Mouse (Mus musculus) limb, embryonic 13.5 days (tissue): Measurements from ENCODE around the gene Pelo. TPM values are rescaled to one million over a fixed set of nuclear protein-coding genes. Genes with fewer than 3 reads are reported as not detected.

Source experiments
- ATAC-seq: fragments of 200-750 bp; cut with Nextera tagmentation; 2 replicates; pipeline ENCODE4 v1.8.0; 2017; ENCODE audit warnings: low read depth, moderate number of reproducible peaks, moderate TSS enrichment; ENCODE audit not compliant: low FRiP score
- H3K27ac ChIP-seq: fragments of 300-500 bp; sonication (generic); 2 replicates; pipeline ENCODE4 v1.5.1; 2015; ENCODE audit warnings: inconsistent platforms, mild to moderate bottlenecking, moderate library complexity
- H3K27me3 ChIP-seq: fragments of 300-500 bp; sonication (generic); 2 replicates; pipeline ENCODE4 v1.6.1; 2015; ENCODE audit warnings: mild to moderate bottlenecking, inconsistent platforms
- H3K36me3 ChIP-seq: fragments of 300-500 bp; sonication (generic); 2 replicates; pipeline ENCODE4 v1.6.1; 2015; ENCODE audit warnings: inconsistent platforms, mild to moderate bottlenecking, moderate library complexity
- H3K4me1 ChIP-seq: fragments of 300-500 bp; sonication (generic); 2 replicates; pipeline ENCODE4 v1.6.1; 2015; ENCODE audit warnings: inconsistent platforms
- H3K4me2 ChIP-seq: fragments of 300-500 bp; sonication (generic); replicated peaks from 2 replicates; pipeline ENCODE4 v1.6.1; 2015; ENCODE audit warnings: inconsistent platforms, mild to moderate bottlenecking, moderate library complexity
- H3K4me3 ChIP-seq: fragments of 300-500 bp; sonication (generic); 2 replicates; pipeline ENCODE4 v1.5.1; 2015; ENCODE audit warnings: moderate library complexity, mild to moderate bottlenecking, inconsistent platforms
- H3K9ac ChIP-seq: fragments of 300-500 bp; sonication (generic); 2 replicates; pipeline ENCODE4 v1.6.1; 2015; ENCODE audit warnings: mild to moderate bottlenecking, inconsistent platforms
- H3K9me3 ChIP-seq: fragments of 300-500 bp; sonication (generic); 2 replicates; pipeline ENCODE4 v1.6.1; 2016; ENCODE audit warnings: inconsistent platforms
- WGBS: fragments of 180-500 bp; shearing (Covaris S2); methylation state at CpG from one replicate; pipeline ENCODE4 v1.1.7; 2015; 5-methylcytosine and 5-hydroxymethylcytosine counted together
- polyA plus RNA-seq: library from polyadenylated mRNA; unstranded; fragments of >200 nt; fragmentation: Nextera tagmentation; extraction: Ambion mirVana; gene quantifications from 2 replicates; pipeline ENCODE4 v1.2.1, GENCODE M21; 2015

Gene Pelo
- polyA plus RNA-seq, 1 experiment from 2014 or later = 6.8 TPM

DNA sequence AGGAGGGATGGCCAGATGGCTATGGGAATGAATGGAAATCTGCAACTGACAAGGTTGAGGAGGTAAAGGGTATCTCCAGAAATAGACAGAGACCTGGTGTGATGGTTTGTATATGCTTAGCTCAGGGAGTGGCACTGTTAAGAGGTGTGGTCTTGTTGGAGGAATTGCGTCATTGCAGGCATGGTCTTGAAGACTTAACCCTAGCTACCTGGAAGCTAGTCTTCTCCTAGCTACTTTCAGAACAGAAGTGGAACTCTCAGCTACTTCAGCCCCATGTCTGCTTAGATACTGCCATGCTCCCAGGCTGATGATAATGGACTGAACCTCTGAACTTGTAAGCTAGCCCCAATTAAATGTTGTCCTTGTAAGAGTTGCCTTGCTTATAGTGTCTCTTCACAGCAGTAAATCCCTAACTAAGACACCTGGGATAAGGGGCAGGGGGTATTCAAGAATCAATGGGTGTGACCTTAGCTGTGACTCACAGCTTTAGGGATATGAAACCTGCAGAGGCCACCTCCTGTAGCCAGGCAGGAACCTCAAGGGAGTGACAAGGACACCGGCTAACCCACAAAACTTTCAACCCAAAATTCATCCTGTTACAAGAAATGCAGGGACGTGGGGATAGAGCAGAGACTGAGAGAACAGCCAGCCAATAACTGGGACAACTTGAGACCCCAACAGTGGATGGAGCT lies 27.1 kb upstream of the Pelo start:
- Histone ChIP-seq H3K27me3 (no peaks in the 10 kb centered on the region), H3K9me3 (no peaks in the 10 kb centered on the region), H3K4me2 (no peak overlapping the region), H3K4me1 (no peaks in the 10 kb centered on the region), H3K27ac (no peak overlapping the region), H3K9ac (no peak overlapping the region), H3K4me3 (no peak overlapping the region), H3K36me3 (no peaks in the 10 kb centered on the region)
- 81% methylated on average over 3 of the region's 3 CpGs for WGBS
- no peak for ATAC-seq

DNA sequence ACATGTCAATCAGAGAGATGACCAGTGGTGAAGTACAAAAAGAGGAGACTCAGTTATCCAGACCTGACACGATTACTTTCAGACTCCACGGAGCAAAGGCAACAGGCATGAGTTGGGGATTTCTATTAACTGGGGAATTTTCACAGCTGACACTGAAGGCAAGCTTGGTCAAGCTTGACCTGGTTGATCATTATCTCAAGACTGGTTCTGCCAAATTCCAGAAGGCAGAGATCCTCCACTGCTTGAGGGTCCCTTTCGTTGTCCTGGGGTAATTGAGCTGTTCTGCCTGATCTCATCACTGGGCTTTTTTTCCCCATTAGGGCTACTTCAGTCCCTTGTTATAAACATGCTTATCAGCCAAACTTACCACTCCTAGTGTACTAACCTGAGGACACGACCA lies 19.6 kb upstream of the Pelo start:
- H3K36me3 ChIP-seq = no peaks in the 10 kb centered on the region
- no peak overlapping the region for H3K27ac ChIP-seq
- 85% methylated on average over 4 of the region's 4 CpGs for WGBS
- no peak overlapping the region for H3K9ac ChIP-seq
- no peak overlapping the region for H3K4me2 ChIP-seq
- no peaks in the 10 kb centered on the region for H3K4me1 ChIP-seq
- H3K27me3 ChIP-seq = no peaks in the 10 kb centered on the region
- H3K4me3 ChIP-seq = no peak overlapping the region
- ATAC-seq = no peak
- H3K9me3 ChIP-seq = no peaks in the 10 kb centered on the region

DNA sequence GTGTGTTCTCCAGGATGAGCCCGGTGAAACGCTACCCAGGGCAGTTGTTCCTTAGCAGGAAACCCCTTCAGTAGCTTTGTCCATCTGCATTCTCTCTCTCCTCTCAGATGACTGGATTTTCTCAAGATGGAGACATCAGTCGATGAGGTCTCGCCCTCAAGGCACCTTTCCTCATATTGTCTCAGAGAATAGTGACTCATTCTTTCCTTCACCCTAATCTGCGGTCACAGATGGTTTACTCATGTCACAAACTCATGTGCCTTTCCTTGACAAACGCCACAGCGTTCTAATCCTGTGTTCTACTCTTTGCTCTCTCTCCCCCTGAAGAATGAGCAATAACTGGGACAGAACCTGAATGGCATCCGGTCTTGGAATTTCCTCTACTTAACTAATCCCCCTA lies 17.4 kb upstream of the Pelo start:
- Histone ChIP-seq H3K4me1 (no peaks in the 10 kb centered on the region), H3K4me2 (no peak overlapping the region), H3K27me3 (no peaks in the 10 kb centered on the region), H3K36me3 (no peaks in the 10 kb centered on the region), H3K9me3 (no peaks in the 10 kb centered on the region), H3K4me3 (no peak overlapping the region), H3K9ac (no peak overlapping the region), H3K27ac (no peak overlapping the region)
- 89% methylated on average over 8 of the region's 8 CpGs for WGBS
- ATAC-seq = no peak

DNA sequence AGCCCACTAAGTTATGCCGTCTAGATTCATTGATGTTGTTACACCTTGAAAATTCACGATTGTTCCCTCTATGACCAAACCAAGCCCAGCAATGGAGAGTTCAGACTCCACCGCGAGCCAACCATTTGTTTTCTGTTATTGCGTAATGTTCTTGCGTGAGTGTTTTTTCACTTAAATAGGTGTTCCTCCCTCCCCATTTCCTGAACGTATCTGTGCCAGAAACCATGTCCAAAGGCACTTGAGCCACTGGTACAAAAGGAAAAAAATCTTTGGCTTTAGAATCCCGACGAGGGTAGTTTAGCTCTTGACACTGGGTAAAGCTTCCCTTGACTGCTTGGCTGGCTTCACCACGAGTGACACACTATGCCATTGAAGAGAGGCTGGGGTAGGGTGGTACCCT lies 16.2 kb upstream of the Pelo start:
- Histone ChIP-seq H3K27me3 (no peaks in the 10 kb centered on the region), H3K4me2 (no peak overlapping the region), H3K4me1 (0 out of 2 replicates have a peak, but pooled peaks cover 3% of the 10 kb centered on the region), H3K9ac (no peak overlapping the region), H3K27ac (no peak overlapping the region), H3K36me3 (no peaks in the 10 kb centered on the region), H3K4me3 (no peak overlapping the region), H3K9me3 (no peaks in the 10 kb centered on the region)
- WGBS = 71% methylated on average over 10 of the region's 10 CpGs
- ATAC-seq = no peak

DNA sequence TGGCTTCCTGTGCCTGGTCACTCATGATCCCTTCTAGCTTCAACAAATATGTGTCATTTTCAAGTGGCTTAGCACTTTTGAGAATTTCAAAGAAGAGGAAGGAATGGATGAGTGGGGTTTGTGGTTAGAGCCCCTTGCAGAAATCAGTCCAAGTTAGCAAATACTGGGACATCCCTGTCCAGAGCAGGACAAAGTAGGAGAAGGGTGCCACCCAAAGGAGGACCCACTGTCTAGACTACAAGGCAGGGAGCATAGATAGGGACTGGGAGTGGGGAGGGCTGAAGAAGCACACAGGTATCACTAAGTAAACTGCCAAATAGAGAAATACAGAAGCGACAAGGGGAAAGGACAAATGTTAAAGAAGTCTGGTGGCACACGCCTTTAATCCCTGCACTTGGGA lies 12.8 kb upstream of the Pelo start:
- Histone ChIP-seq H3K9me3 (no peaks in the 10 kb centered on the region), H3K27ac (no peak overlapping the region), H3K36me3 (no peaks in the 10 kb centered on the region), H3K9ac (no peak overlapping the region), H3K4me3 (no peak overlapping the region), H3K4me1 (0 out of 2 replicates have a peak, but pooled peaks cover 4% of the 10 kb centered on the region), H3K4me2 (no peak overlapping the region), H3K27me3 (no peaks in the 10 kb centered on the region)
- no peak for ATAC-seq
- 98% methylated on average over 2 of the region's 2 CpGs for WGBS

DNA sequence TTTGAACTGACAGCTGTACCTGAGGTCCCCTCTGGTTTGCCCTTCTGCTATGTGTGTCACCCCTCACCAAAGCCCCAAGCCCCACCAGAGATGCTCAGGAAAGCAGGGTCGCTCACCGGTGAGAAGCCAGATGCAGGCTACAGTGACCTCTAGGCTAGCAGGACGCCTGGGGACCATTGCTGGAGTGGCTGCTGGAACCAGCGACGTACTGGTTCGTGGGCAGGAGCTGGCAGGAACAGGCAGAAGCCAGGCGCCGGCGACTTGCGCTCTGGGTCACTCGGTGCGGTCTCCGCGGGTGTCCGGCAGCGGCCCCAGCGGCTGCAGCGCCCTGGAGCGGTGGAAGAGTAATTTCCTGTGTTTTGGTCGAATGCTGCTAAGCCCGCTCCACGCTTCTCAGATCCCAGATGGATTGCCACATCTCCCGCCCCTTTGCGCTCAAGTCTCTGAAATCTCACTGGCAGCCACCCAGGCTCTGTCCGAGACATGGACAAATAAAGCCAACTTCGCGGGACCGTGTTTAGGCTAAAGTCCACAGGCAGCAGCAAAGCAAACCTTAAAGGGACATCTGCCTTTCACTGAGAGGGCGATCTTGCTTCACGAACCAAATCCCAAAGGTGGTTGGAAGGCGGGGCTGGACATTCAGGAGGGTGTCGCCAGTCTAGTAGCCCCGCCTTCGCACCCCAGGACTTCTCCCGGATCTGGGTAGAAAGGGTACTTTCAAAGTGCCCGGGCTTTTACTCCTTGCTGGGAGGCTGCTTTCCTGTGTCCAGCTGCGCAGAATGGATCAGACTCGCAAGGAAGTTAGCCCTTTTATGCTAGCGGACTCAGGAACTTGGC lies 11.6 kb upstream of the Pelo start, which contains the start of the genes Gm49395 and Itga1:
Gm49395 (minus strand) TSS at position 567 of the 837 bp plus-strand sequence.
Itga1 (minus strand) TSS at position 610 of the 837 bp plus-strand sequence.
- Histone ChIP-seq H3K4me1 (0 out of 2 replicates have a peak, but pooled peaks cover 4% of the 10 kb centered on the region), H3K4me2 (peak within 1 kb of the TSS; percentile 81), H3K9me3 (no peaks in the 10 kb centered on the region), H3K27me3 (no peaks in the 10 kb centered on the region), H3K27ac (peak within 1 kb of the TSS; percentile 33; the same call in 1 of the 2 replicates), H3K36me3 (no peaks in the 10 kb centered on the region), H3K9ac (peak within 1 kb of the TSS; percentile 65), H3K4me3 (peak within 1 kb of the TSS; percentile 50)
- WGBS = 1% methylated on average over 39 of the region's 39 CpGs
- ATAC-seq = peak; percentile 88

DNA sequence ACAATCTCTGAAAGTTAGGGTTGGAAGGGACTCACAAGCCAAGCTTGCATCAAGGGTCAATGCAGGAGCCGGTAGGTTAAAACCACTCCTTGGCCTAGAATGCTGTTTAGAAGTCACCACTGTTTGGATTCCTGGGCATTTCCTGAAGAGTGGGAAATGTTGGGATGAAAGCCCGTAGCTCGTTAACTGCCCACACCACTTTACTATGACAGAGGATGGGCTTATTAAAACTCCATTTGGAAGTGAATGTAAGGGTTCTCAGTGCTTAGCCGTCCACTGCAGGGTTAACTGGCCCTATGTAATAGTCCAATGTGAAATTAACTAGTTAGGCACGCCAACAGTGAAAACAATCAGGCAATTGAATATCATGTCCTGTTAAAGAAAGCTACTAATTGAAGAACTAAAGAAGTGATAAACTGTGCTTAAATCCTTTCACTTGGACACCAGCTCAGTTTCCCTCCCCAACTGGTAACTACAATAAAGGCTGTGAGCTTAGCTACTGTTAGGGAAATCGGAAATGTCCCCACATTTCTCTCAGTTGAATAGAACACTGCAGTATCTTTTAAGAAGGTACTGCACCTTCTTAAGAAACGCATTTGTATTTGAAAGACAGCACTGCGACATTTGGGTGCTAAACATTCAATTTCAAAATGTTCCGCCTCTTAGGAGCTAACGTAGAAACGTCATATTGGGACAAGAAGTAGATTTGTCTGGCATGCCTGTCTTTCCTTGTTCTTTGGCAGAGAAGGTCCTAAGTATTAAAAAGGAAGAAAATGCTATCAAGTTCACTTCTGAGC lies 10.6 kb upstream of the Pelo start:
- peak overlapping the region; percentile 65; the same call in 1 of the 2 replicates for H3K9ac ChIP-seq
- ATAC-seq = no peak
- H3K27me3 ChIP-seq = no peaks in the 10 kb centered on the region

DNA sequence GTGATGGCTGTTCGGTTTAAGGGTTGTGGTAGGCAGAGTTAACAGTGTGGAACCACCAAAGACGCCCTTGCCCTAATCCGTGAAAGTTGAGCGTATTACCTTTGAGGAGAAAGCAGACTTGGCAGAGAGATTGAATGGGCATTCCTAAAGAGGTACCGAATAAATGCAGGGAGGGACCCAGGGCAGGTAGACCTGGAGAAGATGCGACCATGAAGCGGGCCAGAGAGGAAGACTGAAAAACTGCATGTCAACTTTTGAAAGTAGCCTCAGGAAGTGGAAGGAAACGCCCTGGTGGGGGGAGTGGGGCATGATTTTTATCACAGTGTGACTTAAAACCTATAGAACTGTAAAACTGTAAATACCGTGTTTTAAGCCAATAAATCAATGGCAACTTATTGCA lies 9.4 kb upstream of the Pelo start:
- H3K27me3 ChIP-seq = no peaks in the 10 kb centered on the region
- no peak for ATAC-seq
- H3K4me3 ChIP-seq = no peak overlapping the region
- H3K36me3 ChIP-seq = no peaks in the 10 kb centered on the region
- no peak overlapping the region for H3K9ac ChIP-seq
- WGBS = 86% methylated on average over 9 of the region's 9 CpGs
- H3K4me1 ChIP-seq = 0 out of 2 replicates have a peak, but pooled peaks cover 4% of the 10 kb centered on the region
- H3K27ac ChIP-seq = no peak overlapping the region
- no peaks in the 10 kb centered on the region for H3K9me3 ChIP-seq
- H3K4me2 ChIP-seq = no peak overlapping the region

More for the DNA sequence above, 10.6 kb upstream of the Pelo start:
- H3K4me1 ChIP-seq = 0 out of 2 replicates have a peak, but pooled peaks cover 4% of the 10 kb centered on the region
- H3K4me3 ChIP-seq = peak overlapping the region; percentile 50
- no peaks in the 10 kb centered on the region for H3K9me3 ChIP-seq
- H3K4me2 ChIP-seq = peak overlapping the region; percentile 81
- no peak overlapping the region for H3K27ac ChIP-seq
- no peaks in the 10 kb centered on the region for H3K36me3 ChIP-seq
- 28% methylated on average over 11 of the region's 11 CpGs for WGBS

DNA sequence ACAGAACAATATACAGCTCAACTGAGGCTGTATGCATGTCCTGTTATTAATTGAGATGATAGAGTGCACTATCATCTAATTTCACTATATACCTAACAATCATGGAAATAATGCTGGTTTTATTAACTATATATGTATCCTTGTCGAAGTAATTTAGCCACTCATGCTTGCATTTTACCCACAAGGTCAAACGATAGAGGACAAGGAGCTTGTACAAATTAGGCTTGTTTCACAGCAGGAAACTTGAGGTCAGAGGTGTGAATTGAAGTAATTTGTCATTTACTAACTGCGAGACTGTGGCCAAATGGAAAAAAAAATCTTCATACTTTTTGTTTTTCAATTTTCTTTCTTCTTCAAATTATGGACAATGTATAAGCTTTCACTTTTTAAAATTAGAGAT lies 8.2 kb upstream of the Pelo start:
- Histone ChIP-seq H3K9ac (no peak overlapping the region), H3K4me1 (0 out of 2 replicates have a peak, but pooled peaks cover 4% of the 10 kb centered on the region), H3K4me3 (no peak overlapping the region), H3K27me3 (no peaks in the 10 kb centered on the region), H3K4me2 (no peak overlapping the region), H3K9me3 (no peaks in the 10 kb centered on the region), H3K36me3 (no peaks in the 10 kb centered on the region), H3K27ac (no peak overlapping the region)
- 51% methylated on average over 3 of the region's 3 CpGs for WGBS
- no peak for ATAC-seq

GRCm38 (mm10) chr13:115096965-115097364 lies 7.0 kb upstream of the Pelo start:
- Histone ChIP-seq H3K36me3 (no peaks in the 10 kb centered on the region), H3K9ac (no peak overlapping the region), H3K27ac (no peak overlapping the region), H3K4me2 (no peak overlapping the region), H3K9me3 (no peaks in the 10 kb centered on the region), H3K4me3 (no peak overlapping the region), H3K27me3 (no peaks in the 10 kb centered on the region), H3K4me1 (0 out of 2 replicates have a peak, but pooled peaks cover 4% of the 10 kb centered on the region)
- WGBS = 86% methylated on average over 5 of the region's 5 CpGs
- ATAC-seq = no peak

GRCm38 (mm10) chr13:115096216-115096615 lies 6.2 kb upstream of the Pelo start:
- WGBS = 52% methylated on average over 2 of the region's 2 CpGs
- Histone ChIP-seq H3K27ac (no peak overlapping the region), H3K36me3 (no peaks in the 10 kb centered on the region), H3K4me2 (no peak overlapping the region), H3K4me1 (0 out of 2 replicates have a peak, but pooled peaks cover 1% of the 10 kb centered on the region), H3K27me3 (no peaks in the 10 kb centered on the region), H3K9ac (no peak overlapping the region), H3K4me3 (no peak overlapping the region), H3K9me3 (no peaks in the 10 kb centered on the region)
- ATAC-seq = no peak
